Mouse (Mus musculus) kidney, embryonic 15.5 days (tissue): ENCODE measurements around the gene Kpna1. TPM values are rescaled to one million over a fixed set of nuclear protein-coding genes. Genes with fewer than 3 reads are reported as not detected.

Source experiments
- ATAC-seq: fragments of 200-750 bp; cut with Nextera tagmentation; replicated peaks from 2 replicates; pipeline ENCODE4 v1.8.0; 2017; ENCODE audit warnings: moderate TSS enrichment; ENCODE audit not compliant: low FRiP score
- H3K27ac ChIP-seq: fragments of 300-500 bp; sonication (generic); 2 replicates; pipeline ENCODE4 v1.5.1; 2015; ENCODE audit warnings: mild to moderate bottlenecking, inconsistent platforms
- H3K27me3 ChIP-seq: fragments of 300-500 bp; sonication (generic); 2 replicates; pipeline ENCODE4 v1.6.1; 2015; ENCODE audit warnings: inconsistent platforms
- H3K36me3 ChIP-seq: fragments of 300-500 bp; sonication (generic); 2 replicates; pipeline ENCODE4 v1.6.1; 2015; ENCODE audit warnings: inconsistent platforms
- H3K4me1 ChIP-seq: fragments of 300-500 bp; sonication (generic); 2 replicates; pipeline ENCODE4 v1.6.1; 2015; ENCODE audit warnings: inconsistent platforms
- H3K4me2 ChIP-seq: fragments of 300-500 bp; sonication (generic); 2 replicates; pipeline ENCODE4 v1.6.1; 2015; ENCODE audit warnings: moderate library complexity, mild to moderate bottlenecking, inconsistent platforms
- H3K4me3 ChIP-seq: fragments of 300-500 bp; sonication (generic); replicated peaks from 2 replicates; pipeline ENCODE4 v1.5.1; 2015; ENCODE audit warnings: mild to moderate bottlenecking, inconsistent platforms
- H3K9ac ChIP-seq: fragments of 300-500 bp; sonication (generic); 2 replicates; pipeline ENCODE4 v1.6.1; 2015; ENCODE audit warnings: mild to moderate bottlenecking, inconsistent platforms
- H3K9me3 ChIP-seq: fragments of 300-500 bp; sonication (generic); replicated peaks from 2 replicates; pipeline ENCODE4 v1.6.1; 2016; ENCODE audit warnings: inconsistent platforms
- WGBS: fragments of 180-500 bp; shearing (Covaris S2); methylation state at CpG from one replicate; pipeline ENCODE4 v1.1.7; 2015; ENCODE audit warnings: mixed read lengths; 5-methylcytosine and 5-hydroxymethylcytosine counted together
- polyA plus RNA-seq: library from polyadenylated mRNA; unstranded; fragments of >200 nt; fragmentation: Nextera tagmentation; extraction: Ambion mirVana; gene quantifications from 2 replicates; pipeline ENCODE4 v1.2.1, GENCODE M21; 2015

Kpna1 gene
- polyA plus RNA-seq, 1 experiment from 2014 or later: 36.8 TPM

DNA sequence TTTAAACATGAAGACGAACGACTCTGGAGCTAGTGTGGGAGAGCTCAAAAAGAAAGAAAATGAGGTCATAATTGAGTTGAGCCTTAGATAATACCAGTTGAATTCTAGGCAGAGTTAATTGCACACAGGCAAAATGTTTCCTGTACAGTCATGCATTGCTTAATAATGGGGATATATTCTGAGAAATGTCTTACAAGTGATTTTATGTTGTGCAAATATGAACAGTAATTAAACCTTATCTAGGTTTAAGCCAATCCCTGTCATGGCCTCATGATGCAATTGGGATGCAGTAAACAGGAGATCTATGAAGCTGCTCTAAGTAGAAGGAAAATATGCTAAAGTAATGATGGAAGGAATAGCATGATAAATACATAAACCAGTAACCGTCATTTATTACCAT is 96.2 kb downstream of the Kpna1 start:
- Histone ChIP-seq H3K36me3 (no peaks in the 10 kb centered on the region), H3K4me3 (no peak overlapping the region), H3K4me1 (peaks cover 10% of the 10 kb centered on the region), H3K4me2 (no peak overlapping the region), H3K27me3 (no peaks in the 10 kb centered on the region), H3K9ac (no peak overlapping the region), H3K27ac (no peak overlapping the region), H3K9me3 (no peaks in the 10 kb centered on the region)
- WGBS: 90% methylated on average over 3 of the region's 3 CpGs
- ATAC-seq: no peak

DNA sequence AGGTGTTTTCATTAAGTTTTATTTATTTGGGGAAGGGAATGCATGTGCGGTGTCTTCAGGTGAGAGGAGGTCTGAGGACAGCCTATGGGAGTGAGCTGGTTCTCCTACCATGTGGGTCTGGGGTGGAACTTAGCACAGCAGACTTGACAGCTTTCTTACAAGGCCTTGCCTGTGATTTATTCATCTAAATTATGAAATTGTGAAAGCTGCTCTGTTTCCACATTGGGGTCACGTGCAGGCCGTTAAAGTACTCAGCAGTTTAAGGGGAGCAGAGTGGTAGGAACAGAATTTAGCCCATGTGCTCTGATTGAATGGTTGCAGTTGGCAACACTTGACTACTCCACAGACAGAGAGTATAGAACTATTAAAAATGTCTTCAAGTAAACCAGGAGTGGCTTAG is 101.4 kb downstream of the Kpna1 start:
- Histone ChIP-seq H3K36me3 (peaks cover 26% of the 10 kb centered on the region), H3K27ac (no peak overlapping the region), H3K27me3 (no peaks in the 10 kb centered on the region), H3K4me3 (no peak overlapping the region), H3K4me2 (no peak overlapping the region), H3K4me1 (no peaks in the 10 kb centered on the region), H3K9ac (no peak overlapping the region), H3K9me3 (no peaks in the 10 kb centered on the region)
- 93% methylated on average over 3 of the region's 3 CpGs for WGBS
- no peak for ATAC-seq

Other genes starting within 250 kb of the Kpna1 start
- gene Dirc2, start 209.4 kb upstream of the Kpna1 start, polyA plus RNA-seq: 11.9 and 12.5 TPM in 2 replicates
- gene Hspbap1, start 208.4 kb upstream of the Kpna1 start, polyA plus RNA-seq: 13.8 and 14.9 TPM in 2 replicates
- 1.1 and 1.2 TPM in 2 replicates for gene Parp14, start 107.2 kb upstream of the Kpna1 start, polyA plus RNA-seq
- 4.5 and 5.5 TPM in 2 replicates for gene Parp9, start 40.3 kb upstream of the Kpna1 start, polyA plus RNA-seq
- 3.3 and 3.4 TPM in 2 replicates for gene Dtx3l, start 39.6 kb upstream of the Kpna1 start, polyA plus RNA-seq
- gene Wdr5b, start 62.4 kb downstream of the Kpna1 start, polyA plus RNA-seq: 8.9 and 9.9 TPM in 2 replicates
- gene Fam162a, start 92.8 kb downstream of the Kpna1 start, polyA plus RNA-seq: 319 and 327 TPM in 2 replicates
- gene Ccdc58, start 92.9 kb downstream of the Kpna1 start, polyA plus RNA-seq: 79.3 and 91.9 TPM in 2 replicates
- 0.05 and 0.14 TPM in 2 replicates for gene Csta1, start 152.5 kb downstream of the Kpna1 start, polyA plus RNA-seq
- 1.2 and 1.9 TPM in 2 replicates for gene Stfa2l1, start 178.1 kb downstream of the Kpna1 start, polyA plus RNA-seq
- 2.4 and 4.9 TPM in 2 replicates for gene Gm5483, start 205.5 kb downstream of the Kpna1 start, polyA plus RNA-seq
- not detected in 2 replicates for gene Gm5416, start 231.7 kb downstream of the Kpna1 start, polyA plus RNA-seq
- not detected in 2 replicates for gene 2010005H15Rik, start 242.7 kb downstream of the Kpna1 start, polyA plus RNA-seq